Mouse (Mus musculus) A20 (cell line): ENCODE measurements around the gene Sema6d.

Experiments
- DNase-seq: peaks from one replicate; pipeline ENCODE4 v3.0.0-alpha.2; 2011; ENCODE audit warnings: low read depth, low spot score

Gene Sema6d

DNA sequence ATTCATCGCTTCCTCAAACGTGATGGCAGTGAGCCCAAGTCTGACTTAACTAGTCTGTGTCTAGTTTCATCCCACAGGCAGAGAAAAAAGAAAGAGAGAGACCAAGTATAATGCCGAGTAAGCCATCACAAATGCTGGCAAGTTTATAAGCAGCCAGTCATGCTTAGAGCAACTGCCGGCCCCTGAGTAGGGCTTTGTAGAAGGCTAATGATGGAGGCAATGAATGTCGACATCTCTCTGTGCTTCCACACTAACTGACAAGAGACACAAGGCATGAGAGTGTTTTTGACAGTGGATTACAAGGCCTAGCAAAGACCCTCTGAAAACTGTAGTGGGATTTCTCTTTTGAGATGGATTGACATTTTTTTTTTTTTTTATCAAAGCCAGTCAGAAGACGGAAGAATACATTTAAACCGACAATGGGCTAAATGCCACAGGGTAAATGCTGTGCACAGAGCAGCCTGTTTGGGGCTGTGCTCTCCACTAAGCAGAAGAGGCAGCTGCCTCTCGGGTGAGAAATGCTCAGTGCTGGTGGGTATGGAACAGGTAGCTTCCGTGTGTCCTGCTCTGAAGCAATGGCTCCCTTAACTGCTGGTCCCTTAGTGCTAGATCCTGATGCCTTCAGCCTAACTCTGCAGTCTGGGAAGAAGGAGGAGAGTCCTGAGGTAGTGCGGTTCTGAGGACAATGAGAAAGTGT lies 380.7 kb downstream of the Sema6d start:
- no peak for DNase-seq

DNA sequence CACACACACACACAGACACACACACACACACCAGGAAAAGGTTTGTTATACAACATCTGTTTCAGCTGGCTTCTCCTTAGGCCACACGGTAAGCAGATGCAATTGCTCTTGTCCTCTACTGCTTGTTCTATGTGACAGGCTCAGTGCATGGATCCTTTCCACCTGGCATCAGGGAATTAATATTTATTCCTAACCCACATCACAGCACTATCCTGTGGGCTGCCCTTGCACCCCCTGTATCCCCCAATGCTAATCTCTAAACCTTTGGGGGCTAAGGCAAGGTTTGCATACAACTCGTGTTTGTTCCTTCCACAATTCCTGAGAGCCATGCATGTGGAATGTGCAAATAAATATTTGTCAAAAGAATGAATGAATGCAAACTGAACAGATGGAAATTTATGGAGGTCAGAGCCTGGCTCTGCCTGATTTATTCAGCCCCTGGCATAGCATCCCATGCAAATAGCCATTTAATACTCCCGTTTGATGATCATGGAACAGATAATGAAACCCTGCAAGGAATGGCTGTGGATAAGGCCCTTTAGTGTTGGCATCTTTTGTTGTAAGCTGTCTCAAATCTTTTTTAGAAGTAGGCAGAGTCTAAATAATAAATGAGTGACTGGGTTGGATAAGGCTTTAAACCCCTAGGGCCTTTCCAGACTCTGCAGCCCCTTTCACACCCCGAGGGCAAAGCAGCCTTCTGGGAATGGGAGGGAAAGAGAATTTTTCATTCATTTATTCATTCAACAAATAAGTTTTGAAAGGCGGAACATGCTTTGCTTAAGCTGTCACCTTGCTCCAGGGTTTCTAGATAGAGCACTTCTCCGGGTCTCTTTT lies 383.1 kb downstream of the Sema6d start:
- no peak for DNase-seq

DNA sequence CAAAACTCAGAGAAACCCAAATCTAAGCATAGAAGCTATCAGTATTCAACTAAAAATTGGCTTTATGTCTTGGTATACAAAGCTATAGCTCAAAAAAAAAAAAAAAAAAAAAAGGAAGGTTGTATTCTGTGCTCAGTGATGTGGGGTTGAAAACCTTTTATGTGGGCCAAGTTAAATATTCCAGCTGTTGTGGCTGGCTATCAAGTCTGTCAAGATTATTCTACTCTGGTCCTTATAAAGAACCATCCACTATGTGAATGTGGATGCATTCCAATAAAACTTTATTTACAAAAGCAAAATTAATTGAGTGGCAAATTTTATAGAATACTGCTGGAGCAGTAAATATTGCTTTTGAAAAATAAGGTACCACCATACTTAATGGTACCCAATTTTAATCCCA lies 388.1 kb downstream of the Sema6d start:
- no peak for DNase-seq

DNA sequence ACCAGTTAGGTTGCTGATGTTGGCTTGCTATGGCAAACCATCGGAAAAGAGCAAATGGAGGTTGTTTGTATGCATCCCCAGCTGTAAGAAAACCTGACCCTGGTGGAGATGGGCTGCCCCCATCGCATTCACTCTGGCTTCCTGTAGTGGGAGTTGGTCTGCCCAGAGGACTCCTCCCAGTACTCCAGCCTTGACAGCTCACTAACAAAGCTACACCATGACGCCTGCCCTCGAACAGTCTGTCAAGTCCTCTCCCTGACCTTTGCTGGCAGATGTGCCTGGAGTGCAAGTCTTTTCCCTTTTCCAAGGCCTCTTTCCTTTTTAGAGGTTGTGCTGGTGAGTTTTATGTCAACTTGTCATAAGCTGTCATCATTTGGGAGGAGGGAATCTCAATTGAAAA lies 388.8 kb downstream of the Sema6d start:
- no peak for DNase-seq

- DNase-seq: no peak
These were observed 396.0 kb downstream of the Sema6d start for GRCm38 (mm10) chr2:124485761-124486160.

- no peak for DNase-seq
These were observed 400.4 kb downstream of the Sema6d start for GRCm38 (mm10) chr2:124490010-124490801.

- no peak for DNase-seq
These were observed 406.0 kb downstream of the Sema6d start for GRCm38 (mm10) chr2:124495751-124496150.

DNA sequence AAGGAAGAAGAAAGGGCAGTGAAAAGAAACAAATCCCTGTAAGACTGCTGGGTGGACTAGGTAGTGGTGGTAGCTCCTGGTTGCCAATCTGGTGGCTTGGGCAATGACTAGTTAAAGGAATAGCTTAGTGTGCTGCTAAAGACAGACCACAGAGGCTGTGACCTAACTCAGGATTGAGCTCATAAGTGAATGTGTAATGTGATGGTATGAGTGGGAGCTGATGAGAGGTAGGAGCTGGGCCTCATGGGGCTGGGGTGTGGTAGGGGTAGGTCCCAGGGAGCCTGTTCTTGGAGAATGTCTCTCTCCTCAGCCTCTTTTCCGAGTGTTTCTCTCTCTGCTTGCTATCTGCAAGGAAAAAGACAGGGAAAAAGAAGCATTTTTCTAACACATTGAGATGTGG lies 409.9 kb downstream of the Sema6d start:
- DNase-seq: no peak

DNA sequence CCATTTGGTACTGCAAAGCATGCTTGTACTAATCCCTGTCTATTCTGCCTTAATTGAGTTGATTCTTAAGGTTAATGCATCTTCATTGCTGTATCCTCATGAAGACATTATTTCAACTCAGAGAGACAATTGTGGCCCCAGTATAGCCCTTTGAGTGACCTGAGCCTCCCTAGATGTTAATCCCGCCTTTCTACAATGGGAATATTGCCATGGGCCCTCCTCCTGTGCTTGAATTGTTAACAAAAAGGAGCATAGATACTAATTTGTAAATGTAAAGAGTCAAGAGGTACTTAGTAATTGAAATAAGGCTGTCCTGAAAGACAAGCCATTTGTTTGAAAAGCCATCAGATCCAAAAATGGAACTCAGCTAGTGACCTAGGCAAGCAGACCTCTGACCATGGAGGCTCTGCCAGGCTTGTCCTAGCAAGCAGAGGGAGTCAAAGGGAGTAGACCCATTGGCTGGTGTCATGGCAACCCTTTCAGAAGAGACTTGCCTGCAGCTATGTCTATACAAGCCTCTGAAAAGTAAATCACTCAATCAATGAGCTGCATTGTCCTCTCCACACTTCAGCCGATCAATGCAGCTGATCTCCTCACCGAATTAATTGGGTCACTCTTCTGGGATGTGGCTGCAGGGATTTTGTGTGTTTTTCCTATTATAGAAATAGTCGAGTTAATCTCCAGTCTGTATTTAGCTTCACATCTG lies 416.2 kb downstream of the Sema6d start:
- no peak for DNase-seq

GRCm38 (mm10) chr2:124507804-124508203 lies 418.0 kb downstream of the Sema6d start:
- no peak for DNase-seq

- no peak for DNase-seq
These were observed 419.7 kb downstream of the Sema6d start for GRCm38 (mm10) chr2:124509479-124509878.

DNA sequence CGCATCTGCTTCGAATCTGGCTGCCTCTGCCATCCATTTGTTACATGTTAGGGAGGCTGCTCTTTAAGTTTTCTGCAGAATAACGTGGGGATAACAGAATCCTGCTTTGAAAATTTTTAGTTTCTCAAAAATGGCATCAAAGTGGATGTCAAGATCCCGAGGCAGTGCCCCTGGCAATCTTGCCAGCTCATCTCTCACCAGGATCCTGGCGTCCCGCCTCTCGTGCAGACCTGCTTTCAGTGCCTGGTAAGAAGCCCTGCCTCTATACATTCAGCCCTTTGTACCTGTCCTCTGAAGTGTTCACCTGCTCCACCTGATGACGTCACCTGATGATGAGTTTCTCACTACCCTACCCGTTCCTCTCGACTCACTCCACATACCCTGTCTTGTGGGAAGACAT lies 422.1 kb downstream of the Sema6d start:
- no peak for DNase-seq

DNA sequence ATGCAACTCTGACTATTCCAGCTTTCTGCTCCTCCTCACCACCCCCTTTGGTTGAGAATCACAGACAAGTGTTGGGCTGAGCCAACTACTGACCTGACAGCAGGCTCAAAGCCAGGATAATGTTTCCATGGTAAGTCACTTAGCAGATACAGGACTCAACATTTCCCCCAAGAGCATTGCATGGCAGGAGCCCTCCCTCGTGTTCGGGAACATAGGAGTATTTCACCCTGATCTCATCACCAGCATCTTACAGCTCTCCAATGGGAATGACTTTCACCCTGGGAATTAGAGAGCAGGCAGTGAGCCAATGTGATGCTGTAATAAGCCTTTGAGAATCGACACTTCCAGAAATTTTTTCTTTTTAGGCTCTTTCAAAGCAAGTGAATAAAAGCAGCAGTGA lies 432.7 kb downstream of the Sema6d start:
- DNase-seq: no peak

DNA sequence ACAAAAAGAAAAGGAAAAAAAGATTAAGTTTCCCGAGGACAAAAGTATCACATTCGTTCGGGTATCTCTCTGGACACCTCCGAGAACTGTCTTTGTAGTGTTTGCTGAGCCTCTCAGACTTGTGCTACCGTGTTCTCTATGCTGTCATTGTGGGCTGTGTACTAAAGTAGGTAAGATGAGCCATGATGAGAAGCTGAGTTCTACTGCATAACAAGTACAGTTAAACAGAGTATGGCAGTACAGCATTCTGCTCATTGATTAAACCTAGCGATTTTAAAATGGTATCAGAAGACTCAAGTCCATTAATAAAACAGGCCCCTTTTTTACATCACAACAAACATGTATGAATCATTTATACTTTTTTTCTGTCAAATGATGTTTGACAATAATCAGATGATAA lies 433.9 kb downstream of the Sema6d start:
- DNase-seq: no peak

GRCm38 (mm10) chr2:124524167-124524566 lies 434.4 kb downstream of the Sema6d start:
- no peak for DNase-seq

DNA sequence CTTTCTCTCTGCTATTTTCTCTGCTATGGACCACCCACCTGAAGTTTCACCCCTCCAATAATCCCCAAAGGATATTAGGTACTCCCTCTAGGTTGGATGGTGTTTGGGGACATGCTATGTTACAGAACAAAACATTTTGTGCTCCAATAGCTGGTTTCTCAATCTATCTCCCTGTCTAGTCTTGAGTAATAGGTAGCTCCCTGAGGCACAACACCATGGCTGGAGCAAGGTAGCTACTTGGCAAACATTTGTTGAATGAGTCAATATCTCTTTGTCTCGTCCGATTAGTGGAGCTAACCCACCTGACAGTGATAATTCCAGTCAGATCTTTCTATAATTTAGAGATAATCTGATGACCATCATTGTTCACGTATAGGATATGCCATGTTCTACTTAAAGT lies 437.9 kb downstream of the Sema6d start:
- DNase-seq: no peak

DNA sequence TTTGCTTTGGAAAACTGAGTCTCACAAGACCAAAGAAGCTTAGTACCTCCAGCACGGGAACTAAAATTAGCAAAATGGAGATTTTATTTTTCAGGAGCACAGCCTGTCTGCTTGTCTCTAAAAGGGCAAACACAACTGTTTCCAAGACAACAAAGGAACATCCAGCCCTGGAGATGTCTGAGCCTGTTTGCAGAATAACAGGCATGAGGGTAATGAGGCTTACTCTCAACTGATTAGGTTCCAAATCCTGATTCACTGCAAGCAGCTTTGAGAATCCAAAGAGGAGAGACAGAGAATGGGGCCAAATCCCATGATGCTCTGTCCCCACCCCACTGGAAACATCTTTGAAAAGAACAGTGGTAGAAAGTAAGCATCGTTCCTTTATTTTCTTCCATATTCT lies 440.7 kb downstream of the Sema6d start:
- DNase-seq: no peak

DNA sequence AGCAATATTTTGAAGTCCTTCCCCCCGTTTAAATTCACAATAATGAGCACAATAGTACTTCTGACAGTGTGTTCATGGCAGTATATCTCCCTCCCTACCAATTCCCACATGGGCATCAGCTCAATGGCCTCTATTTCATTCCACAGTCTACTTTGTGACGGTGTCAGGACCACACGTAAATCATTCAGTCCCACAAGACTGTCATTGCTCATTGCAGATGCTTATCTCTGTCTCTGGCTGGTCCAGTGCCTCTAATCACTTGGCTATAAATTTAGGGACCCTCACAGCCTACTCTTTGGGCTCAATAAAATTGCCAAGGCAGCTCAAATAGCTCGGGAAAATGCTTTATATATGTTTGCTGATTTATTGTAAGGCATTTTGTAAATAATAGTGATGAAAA lies 441.3 kb downstream of the Sema6d start:
- DNase-seq: no peak

DNA sequence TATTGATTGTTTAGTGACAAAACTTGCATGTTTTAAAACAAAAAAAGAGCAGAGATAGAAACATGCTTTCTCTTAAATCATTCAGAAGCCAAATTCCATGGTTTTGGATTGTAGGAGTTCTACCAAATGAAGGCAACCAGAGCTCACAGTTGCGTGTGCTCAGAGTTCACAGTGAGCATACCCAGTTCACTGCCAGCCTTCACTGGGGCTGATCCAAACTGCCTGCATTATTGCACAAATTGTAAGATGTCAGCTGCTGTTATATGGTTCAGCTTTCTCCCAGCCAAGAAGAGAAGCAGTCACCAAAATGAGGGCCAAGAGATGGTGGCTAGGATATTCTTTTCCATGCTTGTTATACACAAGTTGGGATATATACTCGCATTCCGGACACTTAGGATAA lies 443.1 kb downstream of the Sema6d start:
- DNase-seq: no peak

DNA sequence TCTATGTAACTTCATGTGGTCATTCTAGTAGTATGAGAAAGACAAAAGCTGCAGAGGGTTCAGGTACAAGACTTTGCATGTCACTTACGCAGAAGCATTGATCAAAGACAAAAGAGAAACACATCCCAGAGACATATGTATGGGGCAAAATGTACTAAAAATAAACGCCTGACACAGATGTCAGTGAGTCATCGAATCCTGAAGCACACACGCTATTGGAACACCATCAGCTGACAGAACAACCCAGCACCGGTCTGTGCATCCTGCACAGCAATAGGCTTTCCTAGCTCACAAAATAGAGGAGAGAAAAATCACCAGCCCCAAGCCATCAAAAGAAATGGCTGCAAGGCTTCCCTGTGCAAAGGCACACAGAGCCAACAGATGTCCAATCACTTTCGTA lies 443.8 kb downstream of the Sema6d start:
- DNase-seq: no peak

- DNase-seq: no peak
These were observed 460.5 kb downstream of the Sema6d start for GRCm38 (mm10) chr2:124550315-124550714.
